Mouse (Mus musculus) layer of hippocampus, postnatal 14 days (tissue): ENCODE measurements around the gene Gps2. TPM values are rescaled to one million over a fixed set of nuclear protein-coding genes. Genes with fewer than 3 reads are reported as not detected.
"Not testable (repeated sequence)": the region's sequence is repeated elsewhere in the genome, so short reads cannot be mapped to it uniquely, and the experiment has no call there.

Experiments used
- DNase-seq, 2 experiments: peaks; one replicate each; pipeline ENCODE4 v3.0.0; 2021 to 2022; ENCODE audit warnings: low spot score in 2 of 2, mixed read lengths in 1 of 2
- total RNA-seq, 2 experiments: library from RNA; stranded (reverse); gene quantifications; 2 replicates each; pipeline ENCODE4 v1.2.3; 2021

Gene Gps2
- total RNA-seq, 2 experiments from 2014 or later, result 28.5 to 29.3 TPM

DNA sequence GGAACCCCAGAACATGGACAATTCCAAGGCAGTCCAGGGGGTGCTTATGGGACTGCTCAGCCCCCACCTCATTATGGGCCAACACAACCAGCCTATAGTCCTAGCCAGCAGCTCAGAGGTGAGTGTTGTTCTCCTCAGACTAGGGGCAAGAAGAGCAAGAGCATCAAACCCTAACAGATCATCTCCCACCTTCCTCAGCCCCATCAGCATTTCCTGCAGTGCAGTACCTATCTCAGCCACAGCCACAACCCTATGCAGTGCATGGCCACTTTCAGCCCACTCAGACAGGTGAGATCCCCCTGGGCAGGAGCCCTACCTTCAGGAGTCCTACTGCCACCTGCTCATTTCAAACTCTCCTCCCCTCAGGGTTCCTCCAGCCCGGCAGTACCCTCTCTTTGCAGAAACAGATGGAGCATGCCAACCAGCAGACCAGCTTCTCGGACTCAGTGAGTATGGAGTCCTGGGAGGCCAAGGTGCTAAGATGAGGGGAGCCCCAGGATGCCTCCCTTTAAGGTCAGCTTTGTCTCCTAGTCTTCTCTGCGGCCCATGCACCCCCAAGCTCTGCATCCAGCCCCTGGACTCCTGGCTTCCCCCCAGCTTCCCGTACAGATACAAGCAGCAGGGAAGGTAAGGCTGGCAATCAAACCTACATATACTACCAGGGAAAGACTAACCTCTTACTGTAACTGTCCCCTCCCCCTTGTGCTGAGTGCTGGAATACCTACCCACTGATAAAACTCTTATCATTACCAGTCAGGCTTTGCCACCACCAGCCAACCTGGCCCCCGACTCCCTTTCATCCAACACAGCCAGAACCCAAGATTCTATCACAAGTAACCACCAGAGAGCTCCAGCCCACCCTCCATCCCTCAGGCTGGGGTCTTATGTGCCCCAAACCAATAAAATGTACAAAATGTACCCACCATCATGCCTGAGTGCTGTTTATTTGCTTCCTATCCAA lies 2.3 kb downstream of the Gps2 start:
- no peak for DNase-seq

- DNase-seq, result not testable (repeated sequence)
Observed at GRCm38 (mm10) chr11:69916652-69917378, 3.1 kb downstream of the Gps2 start.

DNA sequence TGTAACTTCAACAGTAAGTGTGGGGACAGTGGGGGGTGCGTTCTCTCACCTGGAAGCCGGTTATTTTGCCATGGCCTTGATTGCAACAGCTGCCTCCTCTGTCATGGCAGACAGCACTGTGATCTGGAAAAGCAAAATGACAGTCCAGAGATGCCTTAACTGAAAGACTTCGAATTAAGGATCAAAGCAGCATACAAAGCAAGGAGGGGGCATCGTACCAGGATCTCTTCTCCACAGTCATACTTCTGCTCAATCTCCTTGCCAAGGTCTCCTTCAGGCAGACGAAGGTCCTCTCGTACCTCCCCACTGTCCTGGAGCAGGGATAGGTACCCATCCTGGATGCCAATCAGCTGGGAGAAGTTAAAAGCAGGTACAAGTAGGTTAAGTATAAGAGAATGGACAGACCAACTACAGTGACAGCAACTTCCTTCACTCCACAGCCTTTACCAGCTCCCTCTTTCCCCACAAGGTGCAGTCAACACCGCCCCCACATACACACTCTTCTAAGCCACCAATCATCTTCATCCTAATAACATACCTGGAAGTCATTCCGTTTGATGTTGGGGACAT lies 3.8 kb downstream of the Gps2 start:
- no peak for DNase-seq

- no peak for DNase-seq
Observed at GRCm38 (mm10) chr11:69918118-69918517, 4.4 kb downstream of the Gps2 start.

DNA sequence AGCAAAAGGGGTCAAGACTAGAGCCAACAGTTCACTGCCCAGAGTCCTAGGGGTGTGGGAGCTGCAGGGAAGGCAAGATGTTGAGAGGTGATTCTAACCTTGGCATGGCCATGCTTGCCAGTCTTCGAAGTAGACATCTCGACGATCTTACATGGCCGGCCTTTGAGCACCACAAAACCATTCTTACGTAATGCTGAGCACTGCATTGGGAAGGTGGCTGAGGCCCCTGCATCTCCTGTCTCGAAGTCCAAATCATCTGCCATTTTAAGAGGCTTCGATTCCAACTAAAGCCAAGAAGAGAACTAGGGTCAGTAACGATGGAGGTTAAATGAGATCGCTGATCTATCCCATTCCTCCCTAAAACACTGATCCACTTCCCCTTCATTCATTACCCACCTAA lies 5.4 kb downstream of the Gps2 start:
- no peak for DNase-seq

DNA sequence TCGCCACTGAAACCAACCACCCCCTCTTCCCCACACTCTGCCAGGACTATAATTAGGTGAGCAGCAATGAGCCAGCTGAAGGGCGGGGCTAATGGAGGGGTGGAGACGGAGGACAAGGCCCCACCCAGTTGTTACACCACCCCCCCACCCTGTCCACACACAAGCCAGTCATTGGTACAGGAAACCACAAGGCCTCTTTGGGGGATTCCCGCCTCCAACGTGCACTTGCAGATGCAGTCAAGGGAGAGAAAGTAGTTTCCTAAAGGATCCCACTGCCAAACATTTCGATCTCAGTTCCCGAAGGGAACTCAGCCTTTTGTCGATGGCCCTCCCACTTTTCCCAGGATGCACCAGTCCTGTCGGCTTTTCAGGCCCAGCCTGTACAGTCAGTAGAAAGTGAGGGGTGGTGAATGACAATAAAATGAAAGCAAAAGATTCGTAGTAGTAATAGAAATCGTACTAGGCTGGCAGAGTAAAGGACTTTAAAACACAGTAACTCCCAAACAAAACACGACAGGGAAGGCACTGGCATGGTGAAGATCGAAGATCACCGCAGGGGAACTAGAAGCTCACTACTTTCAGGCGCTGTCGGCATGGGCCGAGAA lies 6.1 kb downstream of the Gps2 start:
- DNase-seq, result peak; percentile 53 to 63

- DNase-seq, result no peak
Observed at GRCm38 (mm10) chr11:69920266-69921031, 6.8 kb downstream of the Gps2 start.

GRCm38 (mm10) chr11:69921114-69922011 lies 7.7 kb downstream of the Gps2 start, which contains the start of gene Eif5a:
Gene Eif5a (minus strand): TSS chr11:69921958.
- DNase-seq, result peak; percentile 100

GRCm38 (mm10) chr11:69922012-69922756 lies 8.5 kb downstream of the Gps2 start:
- DNase-seq, result no peak

- DNase-seq, result no peak
Observed at GRCm38 (mm10) chr11:69922796-69923195, 9.1 kb downstream of the Gps2 start.

DNA sequence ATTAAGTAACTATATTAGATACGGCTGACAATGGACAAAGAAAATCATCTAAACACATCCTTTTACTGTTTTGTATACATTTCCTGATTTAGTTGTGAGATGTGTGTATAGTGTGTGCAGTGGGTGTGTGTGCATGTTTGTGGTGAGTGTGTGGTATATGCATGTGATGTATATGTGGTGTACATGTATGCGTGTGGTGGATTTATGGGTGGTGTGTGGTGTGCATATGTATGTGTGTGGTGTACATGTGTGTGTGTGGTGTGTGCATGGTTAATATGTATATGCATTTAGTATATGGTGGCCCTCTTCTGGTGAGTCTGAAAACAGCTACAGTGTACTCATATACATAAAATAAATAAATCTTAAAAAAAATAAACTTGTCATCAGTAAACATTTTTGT lies 13.8 kb downstream of the Gps2 start:
- no peak for DNase-seq

DNA sequence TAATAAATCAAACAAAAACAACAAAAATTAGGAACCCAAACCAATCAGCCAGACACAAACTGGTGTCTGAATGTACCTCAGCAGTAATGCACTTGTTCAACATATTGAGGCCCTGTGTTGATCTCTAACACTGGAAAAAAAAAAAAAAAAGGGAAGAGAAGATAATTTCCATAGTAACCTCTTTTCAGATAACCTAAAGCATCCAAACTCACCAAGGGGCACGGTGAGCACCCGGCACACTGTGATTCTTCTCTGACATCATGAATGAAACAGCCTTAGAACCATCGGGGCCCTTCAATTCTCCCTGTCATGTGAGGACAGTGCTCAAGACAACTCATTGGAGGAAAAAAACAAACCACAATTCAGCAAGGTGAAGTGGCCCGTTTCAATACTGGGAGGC lies 16.0 kb downstream of the Gps2 start:
- no peak for DNase-seq

- DNase-seq, result not testable (repeated sequence)
Observed at GRCm38 (mm10) chr11:69930176-69930575, 16.5 kb downstream of the Gps2 start.

- no peak for DNase-seq
Observed at GRCm38 (mm10) chr11:69930967-69931537, 17.4 kb downstream of the Gps2 start.

- no peak for DNase-seq
Observed at GRCm38 (mm10) chr11:69931769-69932168, 18.1 kb downstream of the Gps2 start.

DNA sequence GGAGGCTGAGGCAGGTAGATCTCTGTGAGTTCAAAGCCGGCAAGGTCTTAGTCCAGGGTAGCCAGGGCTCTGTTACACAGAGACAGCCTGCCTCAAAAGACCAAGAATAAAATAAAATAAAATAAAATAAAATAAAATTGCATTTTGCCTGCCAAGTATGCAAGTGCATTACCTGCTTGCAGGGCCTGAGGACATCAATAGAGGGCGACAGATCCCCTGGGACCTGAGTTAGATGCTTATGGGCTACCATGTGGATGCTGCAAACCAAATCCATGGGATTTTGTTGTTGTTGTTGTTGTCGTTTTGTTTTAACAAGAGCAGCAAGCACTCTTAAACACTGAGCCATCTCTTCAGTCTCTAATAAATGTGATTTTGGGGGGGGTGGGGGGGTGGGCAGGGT lies 18.6 kb downstream of the Gps2 start:
- DNase-seq, result no peak

DNA sequence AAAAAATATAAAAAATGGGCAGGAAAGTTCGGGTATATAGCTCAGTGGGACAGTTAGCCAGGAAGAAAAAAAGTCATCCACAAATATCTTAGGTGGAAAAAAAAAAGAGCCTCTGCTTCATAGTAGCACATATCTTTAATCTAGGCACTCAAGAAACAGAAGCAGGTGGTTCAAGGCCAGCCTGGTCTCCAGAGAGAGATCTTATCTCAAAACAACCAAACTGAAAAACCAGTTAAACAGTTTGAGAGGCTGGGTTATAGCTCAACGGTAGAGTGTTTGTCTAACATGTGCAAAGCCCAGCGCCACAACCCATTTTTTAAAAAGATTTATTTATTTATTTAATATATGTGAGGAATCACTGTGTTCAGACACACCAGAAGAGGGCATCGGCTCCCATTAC lies 19.4 kb downstream of the Gps2 start:
- no peak for DNase-seq

DNA sequence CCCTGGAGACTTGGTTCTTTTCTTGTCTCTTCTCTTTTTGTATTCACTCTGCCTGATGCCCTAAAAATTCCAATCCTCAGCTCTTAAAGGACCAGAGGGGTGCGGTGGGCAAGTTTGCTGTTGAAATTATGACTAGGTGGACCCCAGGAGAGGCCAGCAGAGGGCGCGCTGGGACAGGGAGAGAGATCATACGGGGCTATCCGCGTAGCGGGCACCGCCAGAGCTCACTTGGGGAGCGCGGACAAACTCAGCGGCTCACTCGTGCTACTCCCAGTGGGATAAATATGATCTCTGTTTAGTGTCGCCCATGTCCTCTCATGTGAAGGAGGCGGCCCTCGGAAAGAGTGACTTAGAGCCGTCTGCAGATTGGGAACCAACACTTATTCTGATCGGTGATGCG lies 20.5 kb downstream of the Gps2 start:
- DNase-seq, result peak; percentile 90 to 92

GRCm38 (mm10) chr11:69934681-69935080 lies 21.0 kb downstream of the Gps2 start:
- no peak for DNase-seq
